Mouse (Mus musculus) CH12.LX (cell line): ENCODE measurements around the gene Mb. TPM values are rescaled to one million over a fixed set of nuclear protein-coding genes. Genes with fewer than 3 reads are reported as not detected.

Experiments
- DNase-seq: peaks from one replicate; pipeline ENCODE4 v3.0.0-alpha.2; 2013; ENCODE audit errors: extremely low read depth
- H3K27ac ChIP-seq: 2 replicates; pipeline ENCODE4 v1.5.1; 2012; ENCODE audit warnings: low read depth, mild to moderate bottlenecking, control low read depth, moderate library complexity; ENCODE audit not compliant: insufficient read depth
- H3K27me3 ChIP-seq: replicated peaks from 2 replicates; pipeline ENCODE3; 2012; ENCODE audit warnings: inconsistent platforms
- H3K36me3 ChIP-seq, 2 experiments: replicated peaks in 1 of 2; 2 replicates each; pipeline versions ENCODE3 to v1.6.1; 2012; ENCODE audit warnings: inconsistent platforms in 1 of 2, low read length in 1 of 2, mild to moderate bottlenecking in 1 of 2, mixed read lengths in 1 of 2, moderate library complexity in 1 of 2; ENCODE audit not compliant: control insufficient read depth in 1 of 2, insufficient read depth in 1 of 2
- H3K4me1 ChIP-seq, 2 experiments: 2 replicates each; pipeline ENCODE4 v1.6.1; 2012; ENCODE audit warnings: inconsistent platforms in 1 of 2, moderate library complexity in 1 of 2; ENCODE audit not compliant: insufficient read depth in 2 of 2, control insufficient read depth in 1 of 2
- H3K4me2 ChIP-seq: 2 replicates; pipeline ENCODE4 v1.6.1; 2012; ENCODE audit warnings: low read depth, mild to moderate bottlenecking, control low read depth; ENCODE audit not compliant: poor library complexity, insufficient read depth, severe bottlenecking
- H3K4me3 ChIP-seq, 3 experiments: fragments of 150-350 bp in 1 of 3; sonication (generic) in 1 of 3; replicated peaks in 1 of 3; 2 replicates each; pipeline versions ENCODE3 to v1.5.1; 2011 to 2012; ENCODE audit warnings: low read depth in 2 of 3, low read length in 2 of 3, mild to moderate bottlenecking in 2 of 3, moderate library complexity in 2 of 3, control low read depth in 1 of 3, improper control_type of control experiment in 1 of 3, inconsistent platforms in 1 of 3, mixed read lengths in 1 of 3; ENCODE audit not compliant: poor library complexity in 1 of 3
- H3K79me2 ChIP-seq: replicated peaks from 2 replicates; pipeline ENCODE4 v1.6.1; 2012; ENCODE audit warnings: mild to moderate bottlenecking, moderate library complexity; ENCODE audit not compliant: control insufficient read depth, poor library complexity, insufficient read depth, severe bottlenecking; ENCODE audit errors: extremely low read depth
- H3K9ac ChIP-seq: 2 replicates; pipeline ENCODE4 v1.6.1; 2012; ENCODE audit warnings: low read depth, mild to moderate bottlenecking, control low read depth, moderate library complexity; ENCODE audit not compliant: insufficient read depth
- H3K9me3 ChIP-seq: replicated peaks from 2 replicates; pipeline ENCODE3; 2012; ENCODE audit warnings: low read length, inconsistent platforms, mixed read lengths
- CHD1 ChIP-seq: IDR thresholded peaks from 2 replicates; pipeline ENCODE4 v1.6.1; 2012; ENCODE audit warnings: low read depth, low read length, improper control_type of control experiment, inconsistent platforms
- CHD2 ChIP-seq: IDR thresholded peaks from 2 replicates; pipeline ENCODE4 v1.6.1; 2011; ENCODE audit warnings: low read length, improper control_type of control experiment
- CTCF ChIP-seq, 2 experiments: IDR thresholded peaks in 1 of 2; conservative IDR thresholded peaks in 1 of 2; 2 replicates each; pipeline ENCODE4 v1.5.1; 2011 to 2012; ENCODE audit warnings: low read depth in 2 of 2, low read length in 2 of 2, improper control_type of control experiment in 1 of 2, inconsistent platforms in 1 of 2, mild to moderate bottlenecking in 1 of 2, moderate library complexity in 1 of 2
- E2F4 ChIP-seq: IDR thresholded peaks from 2 replicates; pipeline ENCODE4 v1.6.1; 2011; ENCODE audit warnings: low read depth, low read length, improper control_type of control experiment; ENCODE audit not compliant: insufficient replicate concordance
- EP300 ChIP-seq: IDR thresholded peaks from 2 replicates; pipeline ENCODE4 v1.6.1; 2011; ENCODE audit warnings: low read length, improper control_type of control experiment
- GABPA ChIP-seq: IDR thresholded peaks from 2 replicates; pipeline ENCODE4 v1.6.1; 2012; ENCODE audit warnings: low read depth, low read length, improper control_type of control experiment, inconsistent platforms; ENCODE audit not compliant: insufficient replicate concordance
- IRF4 ChIP-seq: IDR thresholded peaks from 2 replicates; pipeline ENCODE4 v1.6.1; 2014; ENCODE audit warnings: low read depth, mild to moderate bottlenecking, inconsistent platforms, low read length, improper control_type of control experiment
- MEF2A ChIP-seq: IDR thresholded peaks from 2 replicates; pipeline ENCODE4 v1.6.1; 2014; ENCODE audit warnings: low read depth, mild to moderate bottlenecking, inconsistent platforms, low read length, improper control_type of control experiment, borderline replicate concordance
- NRF1 ChIP-seq: IDR thresholded peaks from 2 replicates; pipeline ENCODE4 v1.6.1; 2014; ENCODE audit warnings: low read depth, mild to moderate bottlenecking, inconsistent platforms, low read length, improper control_type of control experiment, moderate library complexity
- POLR2A ChIP-seq: IDR thresholded peaks from 2 replicates; pipeline ENCODE4 v1.6.1; 2011; ENCODE audit warnings: low read depth, mild to moderate bottlenecking, improper control_type of control experiment, low read length
- POLR2AphosphoS2 ChIP-seq: IDR thresholded peaks from 2 replicates; pipeline ENCODE4 v1.6.1; 2011; ENCODE audit warnings: low read depth, low read length, improper control_type of control experiment
- RAD21 ChIP-seq: IDR thresholded peaks from 2 replicates; pipeline ENCODE4 v1.6.1; 2011; ENCODE audit warnings: low read depth, mild to moderate bottlenecking, low read length, improper control_type of control experiment, moderate library complexity
- RCOR1 ChIP-seq: conservative IDR thresholded peaks from 2 replicates; pipeline ENCODE4 v1.6.1; 2012; ENCODE audit warnings: low read depth, mild to moderate bottlenecking, inconsistent platforms, low read length, improper control_type of control experiment
- SIN3A ChIP-seq: IDR thresholded peaks from 2 replicates; pipeline ENCODE4 v1.6.1; 2012; ENCODE audit warnings: low read length, improper control_type of control experiment, inconsistent platforms
- TBP ChIP-seq: conservative IDR thresholded peaks from 2 replicates; pipeline ENCODE4 v1.6.1; 2011; ENCODE audit warnings: low read depth, low read length, improper control_type of control experiment
- TCF12 ChIP-seq: IDR thresholded peaks from 2 replicates; pipeline ENCODE4 v1.6.1; 2014; ENCODE audit warnings: low read depth, mild to moderate bottlenecking, inconsistent platforms, low read length, improper control_type of control experiment
- ZKSCAN1 ChIP-seq: IDR thresholded peaks from 2 replicates; pipeline ENCODE4 v1.6.1; 2012; ENCODE audit warnings: low read depth, inconsistent platforms, low read length, improper control_type of control experiment, borderline replicate concordance
- ZMIZ1 ChIP-seq: IDR thresholded peaks from 2 replicates; pipeline ENCODE4 v1.6.1; 2012; ENCODE audit warnings: low read depth, mild to moderate bottlenecking, inconsistent platforms, low read length, improper control_type of control experiment
- dilution Hi-C: fragments of 300-500 bp; cut with MboI; formaldehyde crosslinking; loops from 2 replicates; pipeline ENCODE4 v1.14.3; 2020; ENCODE audit warnings: low sequenced_read_pairs; ENCODE audit not compliant: extremely low pct_unique_long_range_greater_than_20kb, extremely low pct_ligation_motif_present
- in situ Hi-C: fragments of 300-500 bp; cut with MboI; formaldehyde crosslinking; loops from 3 replicates; pipeline ENCODE4 v1.14.3; 2019; ENCODE audit warnings: low sequenced_read_pairs, low pct_ligation_motif_present, low pct_unique_long_range_greater_than_20kb, mixed read lengths
- polyA plus RNA-seq: library from polyadenylated mRNA; unstranded; fragments of >175 nt; gene quantifications from 2 replicates; pipeline ENCODE4 v1.2.1, GENCODE M21; 2012; ENCODE audit warnings: low read depth; ENCODE audit not compliant: insufficient read length
- total RNA-seq, 2 experiments: library from RNA; depleted of rRNA; stranded (reverse); fragments of 300-350 nt in 1 of 2; fragments of >200 nt in 1 of 2; gene quantifications; 2 replicates each; pipeline ENCODE4 v1.2.3; 2012 to 2014

The Mb gene
- total and polyA plus RNA-seq, 3 experiments = not detected

DNA sequence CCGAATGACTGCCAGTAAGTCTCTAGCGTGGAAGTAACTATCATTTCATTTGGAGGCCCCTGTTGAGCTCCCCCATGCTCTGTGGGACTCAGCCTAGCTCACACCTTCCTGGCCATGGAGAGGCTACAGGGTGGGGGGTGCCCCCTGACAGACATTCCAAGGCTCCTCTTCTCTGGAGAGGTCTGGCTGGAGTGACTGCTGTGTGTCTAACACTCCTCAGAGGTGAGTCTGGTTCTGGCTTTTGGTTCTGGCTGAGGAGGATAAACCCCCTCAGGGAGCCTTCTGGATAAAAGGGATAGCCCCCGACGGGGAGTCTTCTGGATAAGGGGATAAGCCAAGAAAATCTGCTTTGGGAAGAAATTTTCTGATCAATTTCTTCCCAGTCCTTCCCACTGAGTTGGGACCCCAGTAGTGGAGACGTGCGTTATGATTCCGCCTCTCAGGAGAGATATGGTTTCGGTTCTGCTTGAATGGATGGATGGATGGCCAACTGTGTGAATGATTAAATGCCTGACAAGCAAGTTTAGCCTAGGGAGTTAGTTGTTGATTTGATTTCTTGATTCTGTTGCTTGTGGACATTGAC, 77.1 kb downstream of the Mb start:
- no peak overlapping the region for H3K27ac ChIP-seq
- dilution Hi-C loops = no loop called here
- no peak overlapping the region for H3K4me2 ChIP-seq

DNA sequence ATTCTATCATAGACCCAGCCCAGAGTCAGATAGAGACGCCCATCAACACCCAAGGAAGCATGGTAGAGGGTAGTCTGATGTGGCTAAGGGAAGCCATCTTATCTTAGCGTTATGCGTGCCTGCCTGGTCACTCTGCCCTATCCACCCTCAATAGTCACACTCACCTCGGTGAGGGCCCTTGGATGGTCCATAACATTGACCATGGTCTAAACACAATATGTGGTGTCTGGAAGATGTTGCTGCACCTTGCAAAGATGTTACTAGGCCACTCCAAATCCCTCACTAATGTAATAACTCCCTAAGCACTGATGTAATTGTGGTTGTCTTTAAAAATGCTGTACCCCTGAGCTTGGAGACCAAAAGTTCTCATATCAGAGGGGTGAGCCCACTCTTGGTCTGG, 77.8 kb downstream of the Mb start:
- Histone ChIP-seq H3K36me3 (no peaks in the 10 kb centered on the region), H3K4me1 (no peaks in the 10 kb centered on the region), H3K4me3 (no peak overlapping the region), H3K27ac (no peak overlapping the region), H3K79me2 (no peaks in the 10 kb centered on the region), H3K27me3 (peaks cover 47% of the 10 kb centered on the region), H3K9me3 (peaks cover 6% of the 10 kb centered on the region), H3K4me2 (no peak overlapping the region), H3K9ac (no peak overlapping the region)
- no peak for DNase-seq
- dilution Hi-C loops (no loop called here), in situ Hi-C loops (no loop called here)
- no peak for TF ChIP-seq MEF2A
- no peak for TF ChIP-seq TCF12
- no peak for TF ChIP-seq POLR2A
- no peak for TF ChIP-seq CTCF (conservative IDR thresholded peaks at IDR 0.05 in 1 of 2, IDR thresholded peaks at IDR 0.05 in 1 of 2; ENCODE audit: low read depth in 2 of 2, low read length in 2 of 2)
- no peak for TF ChIP-seq ZKSCAN1
- no peak for TF ChIP-seq GABPA
- TF ChIP-seq RCOR1 = no peak
- no peak for TF ChIP-seq ZMIZ1
- TF ChIP-seq TBP = no peak
- no peak for TF ChIP-seq CHD1
- no peak for TF ChIP-seq NRF1
- no peak for TF ChIP-seq CHD2
- TF ChIP-seq IRF4 = no peak
- no peak for TF ChIP-seq POLR2AphosphoS2
- TF ChIP-seq SIN3A = no peak
- TF ChIP-seq RAD21 = no peak
- no peak for TF ChIP-seq EP300
- TF ChIP-seq E2F4 = no peak

More for the DNA sequence above, 77.1 kb downstream of the Mb start:
- Histone ChIP-seq H3K27me3 (peaks cover 54% of the 10 kb centered on the region), H3K9me3 (peaks cover 6% of the 10 kb centered on the region), H3K36me3 (no peaks in the 10 kb centered on the region), H3K4me1 (no peaks in the 10 kb centered on the region), H3K9ac (no peak overlapping the region), H3K4me3 (no peak overlapping the region), H3K79me2 (no peaks in the 10 kb centered on the region)
- in situ Hi-C loops = no loop called here
- DNase-seq = no peak
- TF ChIP-seq EP300 = no peak
- TF ChIP-seq GABPA = no peak
- TF ChIP-seq CTCF (conservative IDR thresholded peaks at IDR 0.05 in 1 of 2, IDR thresholded peaks at IDR 0.05 in 1 of 2; ENCODE audit: low read depth in 2 of 2, low read length in 2 of 2) = 0 out of 4 replicates have a peak, but pooled peaks of 1 of the 2 experiments have one; percentile 38

Other genes starting within 250 kb of the Mb start
- 13.5 and 14.3 TPM in 2 replicates for gene Zfp251, start 179.2 kb downstream of the Mb start, total RNA-seq (2012; rRNA removed)
- gene Zfp251, start 179.2 kb downstream of the Mb start, total RNA-seq (2014; rRNA removed) = 9.2 and 9.8 TPM in 2 replicates
- gene Zfp251, start 179.2 kb downstream of the Mb start, polyA plus RNA-seq = 7.4 and 7.7 TPM in 2 replicates
- 6.8 and 8.5 TPM in 2 replicates for gene Zfp7, start 171.4 kb downstream of the Mb start, total RNA-seq (2012; rRNA removed)
- 8.2 and 9.0 TPM in 2 replicates for gene Zfp7, start 171.4 kb downstream of the Mb start, total RNA-seq (2014; rRNA removed)
- 6.8 and 7.4 TPM in 2 replicates for gene Zfp7, start 171.4 kb downstream of the Mb start, polyA plus RNA-seq
- gene Gm49527, start 171.3 kb downstream of the Mb start, total RNA-seq (2012; rRNA removed) = 0.38 TPM in 1 of 2 replicates, not detected in the other
- gene Gm49527, start 171.3 kb downstream of the Mb start, total RNA-seq (2014; rRNA removed) = not detected in 2 replicates
- 0.49 TPM in 1 of 2 replicates, not detected in the other for gene Gm49527, start 171.3 kb downstream of the Mb start, polyA plus RNA-seq
- 4.3 and 6.1 TPM in 2 replicates for gene Zfp647, start 125.2 kb downstream of the Mb start, total RNA-seq (2012; rRNA removed)
- 2.2 and 2.3 TPM in 2 replicates for gene Zfp647, start 125.2 kb downstream of the Mb start, total RNA-seq (2014; rRNA removed)
- 2.6 and 2.9 TPM in 2 replicates for gene Zfp647, start 125.2 kb downstream of the Mb start, polyA plus RNA-seq
- gene 1110038F14Rik, start 102.2 kb downstream of the Mb start, total RNA-seq (2012; rRNA removed) = 24.7 and 28.7 TPM in 2 replicates
- 37.0 and 39.9 TPM in 2 replicates for gene 1110038F14Rik, start 102.2 kb downstream of the Mb start, total RNA-seq (2014; rRNA removed)
- gene 1110038F14Rik, start 102.2 kb downstream of the Mb start, polyA plus RNA-seq = 46.2 and 51.4 TPM in 2 replicates
- gene Apol6, start 5.9 kb downstream of the Mb start, total RNA-seq (2012; rRNA removed) = not detected in 2 replicates
- not detected in 2 replicates for gene Apol6, start 5.9 kb downstream of the Mb start, total RNA-seq (2014; rRNA removed)
- not detected in 2 replicates for gene Apol6, start 5.9 kb downstream of the Mb start, polyA plus RNA-seq